Mouse (Mus musculus) liver, postnatal 0 days (tissue): ENCODE results near the gene Kpna4.

Experiments used
- CTCF ChIP-seq: sonication (generic); IDR thresholded peaks from 2 replicates; pipeline ENCODE4 v1.5.1; 2016; ENCODE audit warnings: antibody characterized with exemption, low read depth
- EP300 ChIP-seq: IDR thresholded peaks from 2 replicates; pipeline ENCODE4 v1.6.1; 2016; ENCODE audit warnings: antibody characterized with exemption, low read depth, mild to moderate bottlenecking

DNA sequence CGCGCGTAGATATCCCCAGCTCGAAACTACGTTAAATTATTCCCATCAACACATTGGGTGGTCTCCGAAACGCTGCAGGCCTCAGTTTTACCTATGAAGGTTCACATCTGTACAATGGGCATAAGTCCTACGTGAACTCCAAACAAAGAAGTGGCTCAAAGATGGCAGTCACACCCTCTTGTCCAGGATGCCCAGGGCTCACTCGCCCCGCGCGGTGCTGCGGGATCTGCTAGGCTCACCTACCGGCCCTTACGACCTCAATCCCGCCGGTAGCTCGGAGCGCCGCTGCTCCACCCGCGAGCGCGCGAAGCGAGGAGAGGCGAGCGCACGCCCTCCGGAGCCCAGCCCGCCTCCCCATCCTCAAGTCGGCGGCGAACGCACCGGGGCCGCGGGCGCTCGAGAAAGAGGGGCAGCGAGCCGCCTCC is 82.7 kb downstream of the Kpna4 start:
- TF ChIP-seq CTCF (no peak), EP300 (no peak)
